Mouse (Mus musculus): ENCODE results near the gene Pga5. TPM values are rescaled to one million over a fixed set of nuclear protein-coding genes. Genes with fewer than 3 reads are reported as not detected.
A peak's percentile ranks its signal among the peaks of the same experiment; 100 is the strongest.

Pga5 gene
- total RNA-seq, 2 experiments from 2014 or later: not detected

- DNase-seq: no peak
- intact Hi-C loops (cut with DNase I): loop anchor here (5.0 kb wide), 1 partner anchor 40 kb away; no protein-coding TSS in a partner anchor
Measured at GRCm38 (mm10) chr19:10707087-10707875, 29.4 kb upstream of the Pga5 start.

DNA sequence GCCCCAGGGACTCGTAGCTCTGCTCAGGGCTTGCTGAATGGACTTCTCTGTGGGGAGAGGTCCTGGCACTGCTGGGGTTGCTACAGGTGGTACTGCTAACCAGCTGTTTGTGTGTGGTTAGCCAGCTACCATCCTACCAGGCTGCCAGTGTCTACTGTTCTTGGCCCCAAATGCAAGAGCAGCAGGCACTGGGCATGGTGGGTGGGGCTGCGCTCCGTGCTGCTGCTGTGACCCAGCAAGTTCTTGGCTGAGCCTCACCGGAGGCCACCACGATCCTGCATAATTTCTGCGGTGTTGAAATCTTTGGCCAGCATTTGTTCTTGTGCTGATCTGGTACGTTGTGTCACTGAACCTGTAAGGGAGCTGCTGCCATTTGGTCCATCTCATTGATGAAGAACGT, 25.6 kb upstream of the Pga5 start:
- intact Hi-C loops (cut with DNase I): no loop called here
- DNase-seq: no peak

DNA sequence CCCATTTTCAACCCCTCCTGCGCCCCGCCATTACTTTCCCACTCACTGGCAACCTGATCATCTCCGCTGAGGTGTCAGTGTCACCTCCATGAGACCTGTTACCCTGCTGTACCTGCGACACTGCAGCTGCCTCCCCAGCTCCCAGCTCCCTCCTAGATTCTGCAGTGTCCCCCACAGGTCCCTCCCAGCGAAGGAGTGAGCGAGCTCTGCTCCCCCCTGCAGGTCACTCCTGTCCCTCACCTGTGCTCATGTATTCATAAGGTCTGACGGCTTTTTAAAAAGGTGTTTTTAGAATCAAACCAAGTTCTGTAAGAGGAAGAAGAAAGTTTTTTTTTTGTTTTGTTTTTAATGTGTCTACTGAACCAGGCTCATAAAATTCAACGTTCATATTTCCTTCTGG, 24.3 kb upstream of the Pga5 start:
- no peak for DNase-seq
- intact Hi-C loops (cut with DNase I): no loop called here

DNA sequence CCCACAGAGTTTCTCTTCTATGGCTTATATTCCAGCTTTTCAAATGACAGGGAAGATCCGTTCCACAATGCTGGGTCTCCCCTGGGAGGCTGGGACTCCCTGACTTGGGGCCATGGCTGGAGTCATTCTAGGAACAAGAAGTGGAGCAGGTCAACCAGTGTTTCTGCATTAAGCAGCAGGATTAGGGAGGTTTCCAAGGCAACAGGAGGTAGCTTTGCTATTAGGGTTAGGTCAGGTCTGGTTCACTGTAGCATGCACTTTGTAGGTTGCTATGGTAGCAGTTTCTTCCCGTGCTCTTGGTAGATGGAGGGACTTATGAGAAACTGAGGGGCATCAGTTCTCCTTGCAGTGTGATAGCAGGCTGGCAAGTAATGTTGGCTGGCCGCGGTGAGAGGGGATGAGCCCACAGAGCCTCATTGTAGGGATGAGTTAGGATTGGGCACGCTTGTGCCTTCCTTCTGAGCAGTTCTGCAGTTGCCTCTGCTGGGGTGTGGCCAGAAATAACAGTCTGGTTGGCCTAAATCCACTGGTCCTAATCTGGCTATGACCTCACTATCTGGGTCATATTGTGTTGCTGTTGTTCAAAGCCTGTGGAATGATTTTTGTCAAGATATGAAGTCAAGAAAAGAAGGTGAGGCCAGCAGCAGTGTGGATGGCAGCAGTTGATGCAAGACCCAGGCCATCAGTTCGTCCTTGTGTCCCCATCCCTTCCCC, 23.3 kb upstream of the Pga5 start:
- intact Hi-C loops (cut with DNase I): no loop called here
- DNase-seq: peak in 1 of 2 experiments; percentile 50

DNA sequence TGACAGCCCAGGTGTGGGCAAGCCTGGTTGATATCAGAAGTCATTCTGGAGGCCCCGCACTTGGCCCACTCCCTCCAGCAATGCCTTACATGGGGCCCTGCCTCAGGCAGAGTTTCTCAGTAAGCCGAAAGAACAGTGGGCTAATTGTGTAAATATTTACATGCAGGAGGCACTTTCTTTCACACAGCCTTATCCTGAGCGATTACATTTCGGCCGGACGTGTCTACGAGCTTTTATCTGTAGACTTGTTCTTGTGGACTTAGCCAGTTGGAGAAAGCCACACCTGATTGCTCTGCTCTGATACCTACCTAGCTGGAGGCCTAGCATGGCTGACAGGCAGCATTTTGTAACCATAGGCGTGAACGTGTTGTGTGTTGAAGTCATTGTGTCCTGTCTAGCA, 22.0 kb upstream of the Pga5 start:
- DNase-seq: no peak
- intact Hi-C loops (cut with DNase I): no loop called here

DNA sequence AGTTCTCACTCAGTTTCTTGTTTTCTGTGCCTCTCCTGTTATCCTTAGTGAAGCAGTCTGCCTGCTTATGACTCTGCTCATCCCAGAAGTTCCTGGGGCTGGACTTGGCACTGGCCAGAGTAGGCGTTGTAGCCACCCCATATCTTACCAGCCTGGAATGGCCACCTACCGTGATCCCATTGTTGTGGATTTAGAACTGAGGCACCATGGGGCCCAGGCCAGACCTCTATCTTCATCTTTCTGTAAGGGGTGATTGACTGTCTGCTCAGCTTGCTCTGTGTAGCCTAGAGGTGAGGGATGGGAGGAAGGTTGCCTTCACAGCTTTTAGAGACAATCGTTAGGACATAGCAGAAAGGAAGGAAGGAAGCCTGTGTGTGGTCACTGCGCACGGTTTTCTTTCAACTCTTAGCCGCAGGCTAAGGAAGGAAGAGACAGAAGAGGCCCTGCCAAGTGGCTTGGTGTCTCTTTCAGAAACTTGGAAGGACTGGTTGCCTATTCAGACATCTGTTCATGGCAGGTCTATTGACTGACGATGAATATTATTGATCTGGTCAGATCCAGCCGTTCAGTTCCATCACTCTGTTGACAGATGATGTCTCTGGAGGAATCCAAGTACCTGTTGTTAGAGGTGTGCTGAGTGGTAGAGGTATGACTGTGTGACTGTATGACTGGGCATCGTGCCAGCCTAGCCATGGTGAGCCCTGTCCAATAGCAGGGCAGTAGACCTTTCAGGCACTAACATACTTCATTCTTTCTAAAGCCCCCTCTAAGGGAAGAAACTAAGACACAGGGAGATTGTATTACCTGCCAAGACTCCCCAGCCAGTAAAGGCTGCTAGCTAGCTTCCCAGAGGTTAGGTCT, 20.5 kb upstream of the Pga5 start:
- intact Hi-C loops (cut with DNase I): no loop called here
- DNase-seq: no peak

GRCm38 (mm10) chr19:10695801-10696200, 17.9 kb upstream of the Pga5 start:
- intact Hi-C loops (cut with DNase I): no loop called here

GRCm38 (mm10) chr19:10693926-10694682, 16.2 kb upstream of the Pga5 start:
- intact Hi-C loops (cut with DNase I): no loop called here
- DNase-seq: no peak

More at GRCm38 (mm10) chr19:10695801-10696200, 17.9 kb upstream of the Pga5 start:
- DNase-seq: no peak

DNA sequence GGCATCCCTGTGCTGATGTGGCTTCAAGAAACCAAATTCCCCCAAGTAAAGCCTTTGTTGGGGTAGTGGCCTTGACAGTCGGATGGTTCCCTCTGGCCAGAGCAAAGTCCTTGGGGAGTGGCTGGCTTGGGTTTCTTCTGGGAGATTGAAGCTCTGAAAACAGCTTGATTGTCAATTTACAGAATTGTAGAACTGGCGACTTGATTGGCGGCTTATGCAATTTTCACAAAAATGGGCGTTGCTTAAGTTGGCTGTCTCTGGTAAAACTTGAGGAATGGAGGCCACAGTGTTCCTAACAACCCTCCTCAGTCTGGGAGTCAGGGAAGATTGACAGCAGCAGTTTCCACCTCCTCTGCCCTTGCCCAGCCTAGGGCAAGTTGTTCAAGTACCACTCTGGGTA, 14.5 kb upstream of the Pga5 start:
- intact Hi-C loops (cut with DNase I): no loop called here
- no peak for DNase-seq

- intact Hi-C loops (cut with DNase I): no loop called here
- DNase-seq: no peak
Measured at GRCm38 (mm10) chr19:10691660-10692059, 13.8 kb upstream of the Pga5 start.

- intact Hi-C loops (cut with DNase I): no loop called here
- no peak for DNase-seq
Measured at GRCm38 (mm10) chr19:10691121-10691520, 13.2 kb upstream of the Pga5 start.

GRCm38 (mm10) chr19:10690336-10690735, 12.5 kb upstream of the Pga5 start:
- peak in 1 of 2 experiments; percentile 36 for DNase-seq
- intact Hi-C loops (cut with DNase I): no loop called here

DNA sequence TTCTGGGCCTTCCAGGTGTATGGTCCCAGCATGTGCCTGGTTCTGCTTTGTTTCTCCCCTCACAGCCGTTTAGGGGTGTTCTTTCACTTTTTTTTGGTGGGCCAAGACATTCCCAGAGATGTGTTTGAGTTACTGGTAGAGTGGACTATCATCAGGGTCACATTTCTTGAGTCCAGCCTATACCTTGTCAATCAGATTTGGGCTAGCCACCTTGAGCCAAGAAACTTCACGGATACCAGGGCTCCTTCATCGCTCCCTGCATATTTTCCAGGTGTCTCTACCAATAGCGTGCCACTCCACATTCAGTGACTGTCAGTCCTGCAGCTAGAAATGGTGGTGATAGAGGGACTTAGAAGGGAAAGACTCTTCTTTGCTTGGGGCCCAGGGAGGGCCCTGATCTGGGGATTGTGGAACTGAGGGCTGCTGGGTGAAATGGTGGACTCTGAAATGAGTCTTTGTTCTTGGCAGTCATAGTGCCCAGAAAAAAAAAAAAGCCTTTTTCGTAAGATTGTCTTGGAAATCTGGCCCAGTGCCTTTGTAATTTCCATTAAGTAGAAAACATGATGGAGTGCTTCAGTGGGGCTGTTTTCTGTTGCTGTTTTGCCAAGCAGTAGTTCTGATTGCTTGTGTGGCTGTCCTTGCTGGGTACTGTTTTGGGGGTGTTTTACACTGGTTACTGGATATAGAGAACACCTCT, 11.7 kb upstream of the Pga5 start:
- intact Hi-C loops (cut with DNase I): no loop called here
- peak in 1 of 2 experiments; percentile 26 for DNase-seq

GRCm38 (mm10) chr19:10688537-10689352, 10.9 kb upstream of the Pga5 start, which contains the start of gene Vps37c:
Vps37c (plus strand) TSS chr19:10688735.
- intact Hi-C loops (cut with DNase I): no loop called here
- peak; percentile 95 to 97 for DNase-seq

DNA sequence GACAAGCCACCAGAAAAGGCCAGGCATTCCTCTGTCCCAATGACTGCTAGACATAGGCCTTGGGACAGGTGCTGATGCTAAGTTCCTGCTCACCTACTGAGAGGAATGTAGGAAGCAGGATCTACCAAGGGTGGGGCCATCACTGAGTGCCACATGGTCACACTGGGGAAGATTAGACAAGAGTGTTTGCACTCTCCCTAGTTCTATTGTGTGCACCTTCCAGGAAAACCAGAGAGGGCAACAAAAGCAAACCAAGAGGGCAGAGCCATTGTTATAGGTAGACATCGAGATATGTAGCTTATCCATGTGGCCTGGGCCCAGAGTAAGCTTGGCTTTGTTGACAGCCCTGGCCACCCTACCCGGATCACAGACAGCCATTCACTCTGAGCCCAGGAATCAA, 7.9 kb upstream of the Pga5 start:
- intact Hi-C loops (cut with DNase I): no loop called here
- no peak for DNase-seq

GRCm38 (mm10) chr19:10685081-10685480, 7.2 kb upstream of the Pga5 start:
- no peak for DNase-seq
- intact Hi-C loops (cut with DNase I): no loop called here

DNA sequence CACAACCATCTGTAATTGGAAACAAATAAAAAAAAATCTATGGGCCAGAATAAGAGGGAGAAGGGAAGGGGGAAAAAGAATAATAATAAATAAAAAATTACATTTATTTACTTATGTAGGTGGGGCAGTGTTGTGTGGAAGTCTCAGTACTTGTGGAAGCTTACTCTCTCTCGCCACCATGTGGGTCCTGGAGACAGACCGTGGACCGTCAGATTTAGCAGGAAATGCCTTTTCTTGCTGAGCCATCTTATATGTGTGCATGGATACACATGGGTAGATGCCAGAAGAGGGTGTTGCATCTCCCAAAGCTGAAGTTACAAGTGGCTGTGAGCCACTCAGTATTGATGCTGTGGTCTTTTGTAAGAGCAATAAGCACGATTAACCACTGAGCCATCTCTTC, 3.7 kb upstream of the Pga5 start:
- DNase-seq: no peak
- intact Hi-C loops (cut with DNase I): no loop called here

- no peak for DNase-seq
- intact Hi-C loops (cut with DNase I): loop anchor here (1.0 kb wide), 1 partner anchor 31 kb away; no protein-coding TSS in a partner anchor
Measured at GRCm38 (mm10) chr19:10678772-10679067, 849 bp upstream of the Pga5 start.

DNA sequence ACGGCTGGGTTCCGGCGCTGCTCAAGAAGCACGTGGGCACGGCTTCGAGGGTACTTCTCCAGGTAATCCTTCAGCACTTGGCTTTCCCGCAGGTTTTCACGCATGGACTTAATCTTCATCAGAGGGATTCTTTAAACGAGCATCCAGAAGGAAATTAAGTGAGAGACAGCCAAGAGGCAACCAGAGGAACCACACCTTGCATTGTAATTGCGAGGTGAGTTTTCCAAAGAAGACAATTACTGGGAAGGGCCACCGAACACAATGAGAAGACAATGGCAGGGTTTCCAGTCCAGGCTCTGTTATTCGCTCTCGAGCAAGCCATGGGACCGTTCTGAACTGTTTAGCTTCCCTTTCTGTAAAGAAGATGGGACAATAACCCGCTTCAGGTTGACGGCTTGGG, 1.2 kb downstream of the Pga5 start:
- intact Hi-C loops (cut with DNase I): loop anchor here (2.0 kb wide), 1 partner anchor 282 kb away; no protein-coding TSS in a partner anchor

More for the DNA sequence above, 1.2 kb downstream of the Pga5 start:
- no peak for DNase-seq

Data from heart, postnatal 14 days (tissue).